Mouse (Mus musculus) forelimb bud, embryonic 11.5 days (tissue): Measurements from ENCODE around the gene Wfdc17.
A peak's percentile ranks its signal among the peaks of the same experiment; 100 is the strongest.

Experiments
- DNase-seq: peaks from one replicate; pipeline ENCODE4 v3.0.0-alpha.2; 2012; ENCODE audit warnings: low read depth, low spot score

Gene Wfdc17

DNA sequence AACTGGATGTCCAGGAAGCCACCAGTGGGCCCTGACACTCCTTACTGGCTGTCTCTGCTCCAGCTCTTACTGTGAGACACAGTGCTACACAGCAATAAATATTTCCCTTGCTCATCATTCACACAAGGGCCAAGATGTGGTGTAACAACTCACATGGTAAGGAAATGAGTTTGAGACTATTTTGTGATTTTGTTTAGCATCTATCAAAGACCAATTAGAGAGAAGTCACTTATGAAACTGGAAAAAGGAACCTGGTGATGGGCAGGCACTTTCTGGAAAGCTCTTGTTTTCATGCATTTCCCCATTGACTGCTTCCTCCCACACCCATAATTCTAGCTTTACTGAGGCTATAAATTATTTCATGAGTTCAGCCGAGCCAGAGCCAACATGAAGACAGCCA lies at the start of gene Wfdc17:
Gene Wfdc17, plus strand, starts transcription at position 287 of the 400 bp plus-strand sequence.
- DNase-seq: no peak

DNA sequence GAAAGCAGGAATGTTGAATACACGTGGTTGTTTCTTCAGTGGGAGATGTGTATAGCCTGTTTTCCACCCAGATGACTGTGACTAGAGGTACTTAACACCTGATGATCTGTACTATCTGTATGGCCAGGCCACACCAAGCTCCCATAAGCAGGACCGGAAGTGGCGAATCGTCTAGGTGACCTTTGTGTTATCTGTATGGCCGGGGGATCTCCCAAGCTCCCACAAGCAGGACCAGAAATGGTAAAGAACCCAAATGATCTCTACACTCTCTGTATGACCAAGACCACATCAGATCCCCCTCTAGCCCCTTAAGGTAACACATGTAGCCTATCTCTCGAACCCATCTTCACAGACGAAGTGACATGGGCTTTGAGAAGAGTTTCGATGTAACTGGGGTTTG lies 49.2 kb upstream of the Wfdc17 start:
- no peak for DNase-seq

DNA sequence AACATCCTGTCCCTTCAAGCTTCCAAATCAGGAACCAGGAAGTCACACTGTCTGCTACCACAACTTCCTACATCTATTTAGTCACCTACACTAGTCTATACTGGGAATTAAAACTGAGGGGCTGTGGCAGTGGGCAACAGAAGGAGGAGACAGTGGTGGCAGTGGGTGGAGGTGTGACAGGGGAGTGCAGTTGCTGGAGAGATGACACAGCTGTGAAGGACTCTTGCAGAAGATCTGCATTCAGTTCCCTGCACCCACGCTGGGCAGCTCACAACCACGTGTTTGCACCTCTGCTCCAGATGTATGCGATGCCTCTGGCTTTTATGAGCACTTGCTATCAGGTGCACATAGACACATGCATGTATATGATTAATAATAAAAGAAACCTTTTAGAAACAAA lies 46.3 kb upstream of the Wfdc17 start:
- DNase-seq: no peak

DNA sequence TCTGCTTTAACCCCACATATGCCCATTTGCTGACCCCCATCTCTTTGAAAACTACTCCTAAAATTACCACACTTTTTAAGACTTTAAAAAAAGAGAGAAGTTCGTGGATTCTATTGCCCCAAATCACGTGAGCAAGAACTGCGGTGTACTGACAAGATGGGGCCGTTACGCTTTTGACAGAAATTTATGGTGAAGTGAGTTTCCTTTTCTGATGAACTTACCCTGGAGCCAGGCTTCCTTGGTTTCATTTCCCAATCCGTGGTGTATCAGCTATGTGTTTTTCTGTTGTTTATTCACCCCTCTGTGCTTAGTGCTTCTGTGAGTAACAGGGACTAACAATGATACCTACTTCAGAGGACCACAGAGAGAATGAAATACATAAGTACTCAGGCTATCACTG lies 45.0 kb upstream of the Wfdc17 start:
- DNase-seq: no peak

DNA sequence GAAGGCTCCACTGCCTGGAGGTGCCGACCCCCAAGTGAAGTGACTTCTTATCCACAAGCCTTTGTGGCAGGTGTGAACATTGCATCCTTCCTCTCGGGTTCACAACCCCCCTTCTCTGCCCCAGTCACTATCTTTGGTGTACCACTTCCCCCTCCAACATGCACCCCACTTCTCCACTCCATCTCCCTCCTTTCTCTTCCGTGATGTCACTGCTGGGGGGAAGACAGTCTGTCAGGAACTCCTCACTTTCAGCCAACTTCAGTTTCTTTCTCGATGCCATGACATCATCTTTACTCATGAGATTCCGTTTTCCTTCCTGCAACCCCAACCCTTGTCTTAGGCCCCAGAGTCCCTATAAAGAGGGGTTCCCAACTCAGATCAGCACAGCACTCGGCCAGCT lies 41.6 kb upstream of the Wfdc17 start, which contains the start of gene Ccl4:
Gene Ccl4, plus strand, starts transcription at position 381 of the 400 bp plus-strand sequence.
- no peak for DNase-seq

DNA sequence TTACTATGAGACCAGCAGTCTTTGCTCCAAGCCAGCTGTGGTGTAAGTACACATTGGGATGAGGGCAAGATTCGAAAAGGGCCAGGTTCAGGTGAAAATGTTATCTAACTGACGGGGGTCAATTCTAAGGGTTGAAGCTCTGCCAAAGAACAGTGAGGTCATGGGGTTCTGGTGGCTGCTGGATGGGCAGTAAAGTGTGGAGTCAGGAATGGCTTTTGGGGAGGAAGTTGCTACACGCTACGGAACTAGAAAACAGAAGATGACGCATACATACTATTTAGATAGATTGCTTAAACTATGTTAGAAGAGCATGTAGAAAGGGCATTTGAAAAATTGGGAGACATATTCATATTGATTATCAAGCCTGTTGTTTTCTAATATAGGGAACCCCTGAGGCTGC lies 40.3 kb upstream of the Wfdc17 start:
- DNase-seq: no peak

DNA sequence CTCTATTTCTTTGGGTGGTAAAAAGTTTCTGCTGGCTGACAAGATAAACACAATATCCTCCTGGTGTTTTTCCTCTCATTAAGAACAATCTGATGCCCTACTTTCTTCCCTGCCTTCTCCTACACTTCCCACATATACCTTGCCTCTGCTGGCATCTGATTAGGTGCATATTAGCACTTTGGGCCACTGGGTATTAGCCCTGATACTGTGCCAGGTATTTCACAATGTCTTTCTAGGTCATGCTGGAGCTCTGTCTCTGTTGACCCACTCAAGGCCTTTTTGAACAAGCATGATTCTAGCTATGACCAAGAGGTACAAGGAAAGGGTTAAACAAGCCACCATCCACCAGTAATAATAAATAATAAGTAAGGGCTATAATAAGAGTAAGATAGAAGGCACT lies 32.0 kb upstream of the Wfdc17 start:
- no peak for DNase-seq

DNA sequence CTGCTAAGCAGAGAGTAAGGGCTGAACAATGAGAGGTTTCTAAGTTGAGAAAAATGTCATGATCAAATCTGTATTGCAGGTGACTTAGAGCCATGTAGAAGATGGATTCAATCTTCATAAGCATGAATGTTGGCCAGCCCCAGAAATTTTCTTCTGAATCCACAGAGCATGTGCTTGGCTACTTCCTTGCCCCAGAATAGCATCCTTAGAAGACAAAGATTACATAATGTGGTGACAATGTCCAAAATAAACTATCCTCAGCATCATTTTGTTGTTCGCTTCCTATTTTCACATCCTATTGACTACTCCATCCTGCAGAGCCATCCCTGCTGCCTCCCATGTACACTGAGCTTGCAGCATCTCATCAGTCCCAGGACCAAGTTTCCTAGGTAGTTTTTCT lies 28.1 kb upstream of the Wfdc17 start:
- DNase-seq: no peak

DNA sequence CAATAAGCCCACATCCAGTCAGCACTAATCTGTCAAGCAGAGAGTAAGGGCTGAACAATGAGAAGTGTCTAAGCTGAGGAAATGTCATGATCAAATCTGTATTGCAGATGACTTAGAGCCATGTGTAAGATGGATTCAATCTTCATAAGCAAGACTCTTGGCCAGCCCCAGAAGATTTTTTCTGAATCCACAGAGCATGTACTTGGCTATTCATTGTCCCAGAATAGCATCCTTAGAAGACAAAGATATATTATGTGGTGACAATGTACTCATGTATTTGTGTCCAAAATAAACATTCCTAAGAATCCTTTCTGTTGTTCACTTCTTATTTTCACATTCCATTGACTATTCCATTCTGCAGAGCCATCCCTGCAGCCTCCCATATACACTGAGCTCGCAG lies 13.9 kb upstream of the Wfdc17 start:
- no peak for DNase-seq

DNA sequence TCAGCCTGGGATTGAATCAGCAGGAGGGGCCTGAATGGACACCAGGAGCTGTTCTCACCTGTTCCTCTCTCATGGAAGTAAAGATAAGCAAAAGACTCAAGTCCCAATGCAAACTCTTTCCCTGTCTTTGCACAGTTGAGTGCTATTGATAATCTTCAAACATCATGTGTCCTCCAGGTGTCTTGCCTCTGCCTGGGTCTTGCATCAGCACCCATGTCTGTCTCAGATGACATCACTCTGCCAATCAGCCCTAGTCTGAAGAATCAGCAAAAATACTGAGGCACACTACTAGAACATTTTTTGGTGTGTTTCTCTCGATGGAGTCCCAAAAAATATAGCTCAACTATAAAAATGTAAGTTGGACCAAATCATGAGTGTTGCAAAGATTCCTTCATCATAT lies 11.8 kb upstream of the Wfdc17 start:
- DNase-seq: no peak

DNA sequence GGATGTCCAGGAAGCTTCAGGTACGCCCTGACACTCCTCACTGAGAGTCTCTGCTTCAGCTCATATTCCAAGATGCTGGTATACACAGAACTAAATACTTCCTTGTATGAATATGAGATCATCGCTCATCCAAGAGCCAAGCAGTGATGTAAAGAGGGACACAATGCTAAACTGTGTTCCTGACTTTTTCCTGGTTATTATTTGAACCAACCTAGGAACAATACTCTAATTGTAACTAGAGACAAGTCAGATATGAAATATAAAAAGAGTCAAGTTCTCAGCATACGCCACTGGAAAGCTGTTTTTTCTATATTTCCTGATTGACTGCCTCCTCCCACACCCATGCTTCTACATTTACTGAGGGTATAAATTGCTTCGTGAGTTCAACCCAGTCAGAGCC lies 4.9 kb downstream of the Wfdc17 start, which contains the start of gene Wfdc18:
Gene Wfdc18, plus strand, starts transcription at position 301 of the 400 bp plus-strand sequence.
- DNase-seq: no peak

DNA sequence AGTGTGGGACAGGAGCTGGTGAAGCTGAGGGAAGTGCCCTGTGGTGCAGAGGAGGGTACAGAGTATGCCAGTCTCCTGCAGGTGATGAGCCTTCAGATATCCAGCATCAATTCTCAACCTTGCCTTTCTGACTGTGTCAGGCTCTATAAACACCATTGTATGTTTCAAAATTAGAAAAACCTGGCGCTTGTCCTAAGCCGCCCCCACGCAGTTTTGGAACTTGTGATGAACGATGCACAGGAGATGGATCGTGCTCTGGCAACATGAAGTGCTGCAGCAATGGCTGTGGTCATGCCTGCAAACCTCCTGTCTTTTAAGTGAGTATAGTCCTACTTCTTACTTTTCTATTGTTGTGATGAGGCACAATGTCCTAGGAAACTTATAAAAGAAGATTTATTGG lies 5.9 kb downstream of the Wfdc17 start:
- DNase-seq: no peak

DNA sequence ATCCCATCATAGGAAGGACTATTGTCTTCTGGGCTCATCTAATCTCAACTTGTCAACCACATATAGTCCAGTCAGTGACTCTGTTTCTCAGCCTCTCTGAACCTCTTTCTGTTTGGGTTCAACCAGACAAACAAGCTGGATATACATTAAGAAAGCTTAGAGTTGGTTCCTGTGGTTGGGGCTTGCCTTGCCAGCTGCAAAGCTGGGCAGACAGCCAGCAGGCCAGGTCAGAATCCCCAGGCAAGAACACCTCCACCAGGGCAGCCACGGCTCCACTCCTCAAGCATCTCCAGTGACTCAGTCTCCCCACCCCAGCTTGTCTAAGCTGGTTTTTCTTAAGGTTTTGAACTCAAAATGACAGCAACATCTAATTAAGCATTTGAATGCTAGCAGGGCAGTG lies 8.9 kb downstream of the Wfdc17 start:
- no peak for DNase-seq

DNA sequence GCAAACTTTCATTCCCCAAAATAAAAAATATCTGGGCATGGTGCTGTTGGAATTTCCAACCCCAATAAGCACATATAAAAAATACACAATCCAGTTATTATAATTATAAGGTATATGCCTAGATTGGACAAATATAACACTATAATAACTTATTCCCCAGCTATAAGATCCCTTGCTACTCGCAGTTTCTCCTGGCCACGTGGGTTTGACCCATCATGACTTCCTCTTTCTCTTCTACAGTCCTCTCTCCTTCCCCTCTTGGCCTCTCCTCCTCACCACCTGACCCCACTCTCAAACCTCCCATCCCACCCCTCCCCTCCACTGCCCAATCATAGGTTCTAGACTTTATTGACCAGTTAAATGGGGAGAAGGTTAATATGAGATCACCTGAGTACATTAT lies 10.1 kb downstream of the Wfdc17 start:
- DNase-seq: no peak

DNA sequence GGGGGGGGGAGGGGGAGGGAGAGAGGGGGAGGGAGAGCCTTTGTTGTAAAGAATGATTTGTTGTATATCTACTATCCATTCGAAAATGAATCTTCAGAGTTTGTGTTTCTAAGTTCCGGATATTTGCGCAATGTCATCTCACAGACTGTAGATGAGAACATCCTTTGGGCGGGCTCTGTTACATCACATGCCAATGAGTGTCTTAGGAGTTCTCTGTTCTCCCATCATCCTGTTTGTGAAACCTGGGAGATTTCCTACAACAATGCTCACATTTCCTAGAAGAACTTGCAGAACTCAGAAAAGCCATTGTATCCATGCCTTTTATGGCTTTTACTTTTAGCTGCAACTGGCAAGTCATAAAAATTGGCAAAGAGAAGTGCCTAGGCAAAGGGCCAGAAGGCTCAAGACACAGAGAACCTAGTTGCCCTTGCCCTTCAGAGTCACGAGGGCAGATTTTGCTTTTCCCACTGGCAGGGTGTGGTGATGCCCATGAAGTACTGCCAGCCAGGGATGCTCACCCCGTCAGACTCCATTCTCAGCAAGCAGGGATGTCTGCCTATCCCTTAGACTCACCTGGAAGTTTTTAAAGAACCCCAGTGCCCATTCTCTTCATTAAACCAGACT lies 13.4 kb downstream of the Wfdc17 start:
- no peak for DNase-seq

DNA sequence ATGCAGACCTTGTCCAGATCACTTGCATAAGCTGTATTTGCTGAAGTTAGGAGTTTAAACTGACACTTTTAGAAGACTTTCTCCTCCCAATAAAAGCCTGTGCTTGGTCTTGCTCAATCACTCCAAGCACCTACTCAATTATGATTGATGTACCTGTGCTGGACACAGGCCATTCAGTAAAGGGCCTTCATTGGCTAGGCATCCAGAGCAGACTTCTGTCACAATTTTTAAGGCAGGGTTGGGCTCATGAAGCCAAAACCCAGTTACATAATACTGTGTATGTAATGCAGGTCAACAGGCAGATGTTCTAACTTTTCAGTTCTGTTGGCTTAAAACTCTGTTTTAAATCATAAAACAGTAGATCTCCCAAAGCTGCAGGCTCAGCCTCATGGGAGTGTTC lies 17.0 kb downstream of the Wfdc17 start:
- DNase-seq: no peak

DNA sequence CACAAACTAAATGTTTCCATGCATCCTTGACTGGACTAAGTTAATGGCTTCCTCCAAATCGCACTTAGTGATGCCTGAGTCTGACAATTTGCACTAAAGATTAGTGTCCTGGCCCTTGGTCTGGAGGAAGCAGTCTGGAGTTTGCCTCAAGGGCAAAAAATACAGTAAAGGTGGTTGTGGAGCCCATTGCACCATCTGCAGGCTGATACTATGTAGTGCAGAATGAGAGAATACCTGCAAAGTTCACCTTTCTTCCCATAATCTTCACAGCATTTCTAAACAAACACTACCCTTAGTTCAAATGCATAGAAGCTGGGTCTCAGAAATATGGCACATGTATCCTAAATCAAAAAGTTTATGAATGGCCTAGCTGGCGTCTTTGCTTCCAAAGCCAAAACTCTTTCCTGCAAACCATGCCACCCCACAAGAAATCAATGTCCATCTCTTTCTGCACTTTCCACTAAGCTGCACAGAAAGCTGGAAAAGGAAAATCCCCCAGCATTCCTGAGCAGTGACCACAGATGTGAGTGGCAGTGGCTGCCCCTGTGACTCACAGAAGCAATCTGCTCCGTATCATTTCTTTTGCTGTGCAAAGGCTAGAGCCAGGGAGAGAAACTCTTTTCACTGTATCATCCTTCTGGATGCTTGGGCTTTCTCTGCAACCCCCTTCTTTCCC lies 25.1 kb downstream of the Wfdc17 start:
- no peak for DNase-seq

DNA sequence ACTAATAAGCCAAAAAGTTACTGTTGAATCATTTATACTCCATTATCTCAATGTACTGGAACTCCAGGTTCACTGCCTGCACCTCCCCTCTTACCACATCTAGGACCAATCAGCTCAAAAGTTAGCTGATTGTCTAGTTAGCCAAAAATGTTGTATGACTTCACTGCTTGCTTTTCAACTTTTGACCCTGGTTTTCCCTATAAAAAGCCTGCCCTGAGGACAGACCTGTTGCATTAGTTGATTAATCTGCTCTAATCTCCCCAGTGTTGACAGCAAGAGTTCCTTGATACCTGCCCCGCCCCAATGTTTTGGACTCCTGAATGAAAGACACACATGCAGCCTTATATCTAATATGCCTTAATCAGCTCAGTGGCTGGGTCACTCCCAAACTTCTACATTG lies 27.3 kb downstream of the Wfdc17 start:
- DNase-seq: no peak

DNA sequence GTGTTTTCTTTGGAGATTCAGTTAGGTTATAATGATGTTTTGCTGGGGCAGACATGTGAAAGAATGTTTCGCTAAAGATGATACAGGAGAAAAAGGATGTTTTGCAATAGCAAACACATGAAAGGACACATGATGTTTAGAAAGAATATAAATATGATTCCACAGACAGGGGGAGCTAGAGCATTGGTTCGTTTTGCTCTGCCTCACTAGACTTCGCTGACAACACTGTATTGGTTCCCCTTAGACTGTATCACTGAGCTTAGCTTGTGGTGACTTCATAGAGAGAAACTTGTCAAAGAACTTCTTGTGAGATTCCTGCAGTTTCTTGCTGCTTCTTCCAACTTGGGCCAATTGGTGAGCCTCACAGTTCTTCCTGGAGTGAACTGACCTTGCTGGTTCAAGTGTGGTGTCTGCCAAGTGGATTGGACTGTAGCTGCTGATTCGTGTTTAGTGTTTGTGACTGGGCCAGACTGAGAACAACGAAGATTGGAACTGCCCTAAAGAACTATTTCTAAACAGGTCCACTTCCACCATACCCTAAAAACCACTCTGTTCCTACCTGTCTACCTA lies 29.4 kb downstream of the Wfdc17 start:
- DNase-seq: no peak

DNA sequence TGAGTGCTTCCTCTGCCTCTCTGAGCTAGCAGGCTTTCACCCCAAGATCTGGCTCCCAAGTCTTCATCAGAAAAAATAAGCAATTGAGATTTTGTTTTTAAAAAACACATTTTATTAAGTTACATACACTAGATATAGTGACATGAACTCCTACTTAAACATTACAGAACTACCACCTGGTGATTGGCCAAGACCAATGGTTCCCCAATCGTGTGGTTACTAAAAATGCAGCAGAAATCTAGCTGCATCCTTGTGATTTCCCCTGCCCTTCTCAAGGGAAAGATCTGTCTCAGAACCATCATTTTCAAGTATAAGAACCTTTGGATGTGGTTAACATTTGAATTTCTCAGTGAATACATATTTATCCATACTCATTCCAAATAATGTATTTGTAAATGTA lies 30.4 kb downstream of the Wfdc17 start:
- DNase-seq: no peak

DNA sequence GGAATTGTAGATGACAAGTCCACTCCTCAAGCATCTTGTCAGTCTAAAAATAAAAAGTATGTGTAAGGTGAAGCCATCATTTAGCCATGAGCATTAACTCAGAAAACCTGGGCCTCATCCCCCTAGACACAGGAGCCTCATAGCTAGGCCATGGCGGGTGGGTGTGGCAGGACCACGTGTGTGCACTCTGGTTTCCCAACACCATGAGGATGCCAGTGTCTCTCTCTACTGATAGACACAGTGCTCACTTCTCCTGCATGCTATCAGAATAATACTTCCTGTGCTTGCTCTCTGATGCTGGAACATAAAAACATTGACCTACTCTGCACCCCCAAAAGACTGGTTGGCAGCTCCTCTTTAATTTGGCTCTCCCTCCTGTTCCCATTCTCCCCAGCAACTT lies 32.1 kb downstream of the Wfdc17 start:
- DNase-seq: no peak

DNA sequence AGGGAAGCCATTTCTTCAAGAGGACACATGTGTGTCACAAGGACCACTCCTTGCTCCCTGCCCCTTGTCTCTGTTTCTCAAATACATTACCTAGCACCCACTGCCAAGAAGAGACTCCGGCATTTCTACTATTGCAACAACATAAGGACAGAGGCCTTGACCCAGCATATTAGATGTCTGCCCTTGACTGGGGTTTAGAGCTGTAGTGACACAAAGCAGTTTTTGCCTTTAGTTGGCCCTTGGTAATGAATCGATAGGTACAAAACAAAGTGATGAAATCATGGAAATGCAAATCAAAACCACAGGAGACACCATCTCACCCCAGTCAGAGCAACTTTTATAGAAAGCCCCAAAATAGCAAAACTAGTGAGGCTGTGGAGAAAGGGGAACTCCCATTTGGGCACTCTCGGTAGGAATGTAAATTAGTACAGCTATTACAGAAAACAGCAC lies 33.3 kb downstream of the Wfdc17 start:
- DNase-seq: no peak

DNA sequence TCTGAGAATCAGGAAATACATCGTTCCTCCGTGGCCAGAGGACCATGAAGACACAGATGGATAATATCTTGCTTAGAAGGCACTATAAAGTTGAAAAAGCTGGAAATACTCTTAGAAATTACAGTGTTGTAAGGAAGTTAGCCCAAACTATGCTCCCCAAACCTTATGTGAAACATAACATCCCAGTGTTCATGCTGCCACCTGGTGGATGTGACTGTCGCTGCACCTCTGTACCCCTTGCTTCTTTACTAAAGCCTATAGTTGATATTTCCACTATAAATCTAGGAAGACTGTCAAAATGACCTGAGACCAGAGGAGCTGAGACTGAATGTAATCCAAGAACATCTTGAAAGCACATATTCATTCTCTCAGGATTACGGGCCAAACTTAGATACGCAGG lies 35.5 kb downstream of the Wfdc17 start:
- peak; percentile 68 for DNase-seq
